In the genomic region with DNA sequence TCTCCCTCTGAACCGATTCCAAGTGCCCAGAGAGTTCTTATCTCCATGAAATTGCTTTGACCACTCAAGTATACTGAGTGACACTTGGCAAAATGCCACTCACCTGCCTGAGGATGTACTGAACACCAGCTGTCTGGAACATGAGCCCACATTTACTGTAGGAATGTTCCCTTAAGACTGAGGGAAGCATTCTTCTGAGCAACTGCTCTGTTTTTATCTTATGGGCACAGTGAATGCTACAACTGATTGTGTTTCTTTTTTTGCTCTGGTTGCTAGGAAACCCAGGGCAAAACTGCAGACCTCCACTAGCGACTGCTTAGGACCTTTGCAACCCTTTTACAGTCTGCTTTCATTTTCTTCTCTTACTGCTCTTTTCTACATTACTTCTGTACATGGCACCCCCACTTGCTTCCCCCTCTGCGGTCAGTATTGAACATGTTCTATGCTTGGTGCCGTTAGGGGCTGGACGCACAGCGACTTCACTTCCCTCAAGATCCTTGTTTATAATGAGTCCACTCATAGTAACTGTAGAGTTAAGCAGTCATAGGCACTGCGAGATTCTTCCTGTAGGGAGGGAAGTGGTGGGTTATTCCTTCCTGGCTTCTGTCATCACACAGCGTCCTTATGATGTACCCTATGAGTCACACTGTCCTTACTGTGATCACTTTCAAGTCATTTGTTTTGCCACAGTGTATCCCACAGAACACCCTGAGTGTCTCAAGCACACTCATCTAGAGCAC, we compare ENCODE assay signal across 11 mouse cellular contexts. TPM values are rescaled to one million over a fixed set of nuclear protein-coding genes. Genes with fewer than 3 reads are reported as not detected.
DNase-seq lines count a peak whose midpoint lies in the region; ATAC-seq lines count a peak whose summit lies in the region.
"Had no signal": no experiment of that assay in that cellular context is flagged by ENCODE, and none has a peak within 500 bp of the region (broad histone marks: within the 10 kb centered on the region; RNA-seq: fewer than 3 reads in every experiment).

No protein-coding gene starts in this region.

- peak overlapping the region; percentile 82 for H3K27ac ChIP-seq in heart, embryonic 16.5 days (ENCODE audit: low read length)
- H3K27ac ChIP-seq in hindbrain, embryonic 11.5 days (ENCODE audit: low read depth, low read length), result no peak overlapping the region
- H3K27ac ChIP-seq: hindbrain, embryonic 12.5 days had no signal

- peak; percentile 95 for DNase-seq in heart, adult 11 months
- DNase-seq in heart, postnatal 10 days, result no peak
- DNase-seq in Muller cell, postnatal 12 days (ENCODE audit: inconsistent ontology term), result no peak
- no peak for DNase-seq in layer of hippocampus, postnatal 14 days (ENCODE audit: low spot score in 2 of 2)
- DNase-seq in hindbrain, embryonic 11.5 days (ENCODE audit: low spot score), result no peak

- peak overlapping the region; percentile 39; the same call in 1 of the 2 replicates for H3K9ac ChIP-seq in heart, embryonic 16.5 days (ENCODE audit: low read length)
- H3K9ac ChIP-seq in hindbrain, embryonic 11.5 days (ENCODE audit: low read depth, low read length), result no peak overlapping the region
- H3K9ac ChIP-seq: hindbrain, embryonic 12.5 days had no signal

- WGBS in heart, embryonic 16.5 days, result 31% methylated on average over 8 of the region's 8 CpGs
- 78% methylated on average over 8 of the region's 8 CpGs for WGBS in hindbrain, embryonic 11.5 days

- no peaks in the 10 kb centered on the region for H3K27me3 ChIP-seq in heart, embryonic 16.5 days (ENCODE audit: control insufficient read depth, insufficient read depth, low read length)
- peaks cover 7% of the 10 kb centered on the region; the same call in 1 of the 2 replicates for H3K27me3 ChIP-seq in hindbrain, embryonic 11.5 days (ENCODE audit: control insufficient read depth, insufficient read depth, low read length)

- H3K36me3 ChIP-seq in heart, embryonic 16.5 days (ENCODE audit: control insufficient read depth, insufficient read depth), result no peaks in the 10 kb centered on the region
- H3K36me3 ChIP-seq in hindbrain, embryonic 11.5 days (ENCODE audit: control insufficient read depth, insufficient read depth, low read length), result no peaks in the 10 kb centered on the region
- H3K36me3 ChIP-seq: hindbrain, embryonic 12.5 days had no signal

- peak overlapping the region; percentile 57 for H3K4me2 ChIP-seq in heart, embryonic 16.5 days (ENCODE audit: low read depth, low read length)
- no peak overlapping the region for H3K4me2 ChIP-seq in hindbrain, embryonic 11.5 days (replicated peaks; ENCODE audit: low read depth, low read length)
- H3K4me2 ChIP-seq: hindbrain, embryonic 12.5 days had no signal

- ATAC-seq in CD4-positive, CD25-positive, alpha-beta regulatory T cell, adult 4 months, result peak; percentile 78
- ATAC-seq in heart, embryonic 16.5 days (replicated peaks; ENCODE audit: extremely low read depth, insufficient read depth, low FRiP score), result peak; percentile 19; the same call in 1 of the 2 replicates
- ATAC-seq in megakaryocyte-erythroid progenitor cell, adult 5-6 weeks (replicated peaks; ENCODE audit: low FRiP score, low TSS enrichment, poor library complexity, severe bottlenecking), result peak; percentile 76
- no peak for ATAC-seq in hindbrain, embryonic 11.5 days (ENCODE audit: low FRiP score)

- intact Hi-C loops in heart, postnatal 10 days (cut with DNase I), result no loop called here

- H3K4me1 ChIP-seq in heart, embryonic 16.5 days (ENCODE audit: control insufficient read depth, insufficient read depth, low read length), result peaks cover 23% of the 10 kb centered on the region
- peaks cover 5% of the 10 kb centered on the region; the same call in 1 of the 2 replicates for H3K4me1 ChIP-seq in hindbrain, embryonic 11.5 days (replicated peaks; ENCODE audit: control insufficient read depth, insufficient read depth, low read length)

- H3K9me3 ChIP-seq in heart, embryonic 16.5 days (replicated peaks; ENCODE audit: control insufficient read depth, low read length), result no peaks in the 10 kb centered on the region
- no peaks in the 10 kb centered on the region for H3K9me3 ChIP-seq in hindbrain, embryonic 11.5 days (ENCODE audit: control insufficient read depth, low read length)
- H3K9me3 ChIP-seq: hindbrain, embryonic 12.5 days had no signal

- H3K4me3 ChIP-seq in heart, embryonic 16.5 days (ENCODE audit: low read length), result peak overlapping the region; percentile 18; the same call in 1 of the 2 replicates
- no peak overlapping the region for H3K4me3 ChIP-seq in hindbrain, embryonic 11.5 days (ENCODE audit: low read depth, low read length)
- H3K4me3 ChIP-seq: erythroblast, embryonic 14.5 days; hindbrain, embryonic 12.5 days had no signal

RNA-seq across cellular contexts. Expression of a gene that starts 0.9 kb away (rescaled TPM):
- not detected for total RNA-seq in heart, postnatal 10 days (2021)
- polyA plus RNA-seq in CD4-positive, CD25-positive, alpha-beta regulatory T cell, adult 4 months (2017; shearing (Covaris generic)), result not detected
- polyA plus RNA-seq in heart, embryonic 16.5 days (2015; fragmentation: Nextera tagmentation; extraction: Ambion mirVana), result not detected in 2 replicates
- total RNA-seq in megakaryocyte-erythroid progenitor cell, adult 5-6 weeks (2014; fragmentation: Nextera tagmentation), result not detected in 2 replicates
- total RNA-seq in megakaryocyte-erythroid progenitor cell, adult 5-6 weeks (2017), result not detected in 2 replicates
- not detected for total RNA-seq in layer of hippocampus, postnatal 14 days (2021)
- polyA plus RNA-seq in hindbrain, embryonic 11.5 days (2014; fragmentation: Nextera tagmentation; extraction: Ambion mirVana), result not detected in 2 replicates
- total RNA-seq: left cerebral cortex, adult 18-20 months had no signal
- polyA plus RNA-seq: erythroblast, embryonic 14.5 days; hindbrain, embryonic 12.5 days had no signal

RNA-seq across cellular contexts. Expression of a gene that starts 4.1 kb away (rescaled TPM):
- 10 to 100 TPM; 13.7 to 17.1 TPM for total RNA-seq in heart, postnatal 10 days (2021)
- polyA plus RNA-seq in CD4-positive, CD25-positive, alpha-beta regulatory T cell, adult 4 months (2017; shearing (Covaris generic)), result 1 to 10 TPM; 8.6 to 8.8 TPM
- 35.6 and 44.4 TPM in 2 replicates for polyA plus RNA-seq in heart, embryonic 16.5 days (2015; fragmentation: Nextera tagmentation; extraction: Ambion mirVana)
- total RNA-seq in megakaryocyte-erythroid progenitor cell, adult 5-6 weeks (2014; fragmentation: Nextera tagmentation), result 4.8 and 15.9 TPM in 2 replicates
- total RNA-seq in megakaryocyte-erythroid progenitor cell, adult 5-6 weeks (2017), result 7.4 and 13.3 TPM in 2 replicates
- total RNA-seq in layer of hippocampus, postnatal 14 days (2021), result 10 to 100 TPM; 15.8 to 22.9 TPM
- polyA plus RNA-seq in hindbrain, embryonic 11.5 days (2014; fragmentation: Nextera tagmentation; extraction: Ambion mirVana), result 11.3 and 14.8 TPM in 2 replicates

RNA-seq across cellular contexts. Expression of a gene that starts 25.5 kb away (rescaled TPM):
- 100 to 1,000 TPM; 131 to 138 TPM for total RNA-seq in heart, postnatal 10 days (2021)
- polyA plus RNA-seq in CD4-positive, CD25-positive, alpha-beta regulatory T cell, adult 4 months (2017; shearing (Covaris generic)), result 10 to 100 TPM; 16.3 to 19.1 TPM
- polyA plus RNA-seq in heart, embryonic 16.5 days (2015; fragmentation: Nextera tagmentation; extraction: Ambion mirVana), result 86.7 and 87.0 TPM in 2 replicates
- 52.4 and 59.3 TPM in 2 replicates for total RNA-seq in megakaryocyte-erythroid progenitor cell, adult 5-6 weeks (2014; fragmentation: Nextera tagmentation)
- total RNA-seq in megakaryocyte-erythroid progenitor cell, adult 5-6 weeks (2017), result 114 and 118 TPM in 2 replicates
- total RNA-seq in layer of hippocampus, postnatal 14 days (2021), result 100 to 1,000 TPM; 108 to 112 TPM
- polyA plus RNA-seq in hindbrain, embryonic 11.5 days (2014; fragmentation: Nextera tagmentation; extraction: Ambion mirVana), result 101 and 103 TPM in 2 replicates
